Mouse (Mus musculus) ES-CJ7 (cell line): Measurements from ENCODE around the gene Trp53i13.

Source experiments
- DNase-seq: peaks from one replicate; pipeline ENCODE4 v3.0.0; 2011; ENCODE audit warnings: low read depth, low spot score

Trp53i13 gene

DNA sequence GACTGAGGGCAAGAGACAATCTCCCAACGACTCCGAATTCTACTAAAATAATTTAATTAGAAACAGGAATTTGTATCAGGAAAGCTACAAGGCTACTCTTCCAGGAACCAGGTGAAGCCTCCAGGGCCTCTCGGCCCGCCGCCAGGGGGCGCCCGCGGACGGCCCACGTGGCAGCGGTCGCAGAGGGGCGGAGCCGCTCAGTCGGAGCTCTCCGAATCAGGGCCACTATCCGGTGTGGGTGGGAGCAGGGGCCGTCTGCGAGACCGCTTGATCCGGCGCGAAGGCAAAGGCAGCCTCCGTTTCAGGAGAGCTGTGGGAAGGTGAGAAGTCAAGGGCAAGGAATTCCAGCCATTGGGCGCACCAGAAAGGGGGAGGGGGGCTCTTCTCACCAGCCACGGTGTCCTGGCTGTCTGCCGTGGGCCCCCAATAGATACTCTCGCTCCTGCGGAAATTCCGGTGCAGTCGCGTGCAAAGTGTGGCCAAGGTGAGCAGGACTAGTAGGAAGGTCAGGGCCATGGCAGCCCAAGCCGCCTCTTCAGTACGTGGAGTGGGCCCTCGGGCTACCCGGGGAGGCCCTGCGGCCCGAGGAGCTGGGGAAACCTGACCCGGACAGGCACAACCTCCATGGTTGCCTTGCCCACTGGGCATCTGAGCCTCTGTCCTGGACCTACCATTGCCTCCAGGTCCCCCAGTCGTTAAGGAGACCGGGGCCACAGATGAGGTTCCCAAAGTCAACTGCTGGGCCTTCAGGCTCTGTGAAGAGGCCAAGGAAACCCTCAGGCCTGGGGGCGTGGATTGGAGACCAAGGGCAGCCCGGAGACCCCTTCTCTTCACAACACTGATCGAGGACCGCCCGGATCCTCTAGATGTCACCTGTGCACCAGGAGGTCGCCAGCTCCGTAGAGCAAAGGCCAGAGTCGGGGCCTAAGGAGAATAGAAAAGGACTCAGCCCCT, 7.4 kb downstream of the Trp53i13 start:
- DNase-seq = peak; percentile 86

DNA sequence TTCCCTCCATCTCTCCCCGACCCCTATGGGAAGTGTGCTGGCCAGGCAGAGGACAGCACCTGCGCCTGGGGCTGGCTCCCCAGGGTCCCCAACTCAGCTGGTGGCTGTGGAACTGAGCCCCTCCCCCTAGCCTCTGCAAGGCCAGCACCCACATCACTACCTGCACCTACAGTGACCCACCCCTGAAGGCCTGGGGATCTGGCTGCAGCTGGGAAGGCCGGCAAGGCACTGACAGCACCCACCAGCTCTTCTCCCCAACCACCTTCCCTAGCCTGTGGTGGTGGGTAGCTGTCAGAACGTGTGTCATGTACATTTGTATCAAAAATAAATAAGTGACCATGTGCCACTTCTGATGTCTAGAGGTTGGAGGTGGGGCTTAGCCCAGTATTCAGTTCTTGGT, 8.4 kb downstream of the Trp53i13 start:
- DNase-seq = no peak

DNA sequence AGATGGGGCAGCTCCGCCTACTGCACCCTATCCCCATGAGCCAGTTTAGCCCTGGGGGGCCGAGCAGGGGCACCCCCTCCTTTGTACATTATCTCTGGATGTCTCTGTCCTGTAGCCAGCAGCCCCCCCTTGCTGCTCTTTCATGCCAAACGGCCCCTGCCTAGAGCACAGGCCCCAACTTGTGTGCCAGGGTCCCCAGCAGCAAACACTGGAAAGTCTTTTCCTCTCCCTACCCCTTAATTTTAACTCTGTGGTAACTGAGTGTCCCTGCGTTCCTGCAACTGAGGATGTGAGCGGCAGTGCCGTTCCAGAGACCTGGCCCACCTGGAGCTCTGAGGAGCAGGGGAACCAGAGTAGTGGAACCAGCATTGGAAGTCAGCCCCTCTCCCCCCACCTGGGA, 8.8 kb downstream of the Trp53i13 start:
- no peak for DNase-seq

DNA sequence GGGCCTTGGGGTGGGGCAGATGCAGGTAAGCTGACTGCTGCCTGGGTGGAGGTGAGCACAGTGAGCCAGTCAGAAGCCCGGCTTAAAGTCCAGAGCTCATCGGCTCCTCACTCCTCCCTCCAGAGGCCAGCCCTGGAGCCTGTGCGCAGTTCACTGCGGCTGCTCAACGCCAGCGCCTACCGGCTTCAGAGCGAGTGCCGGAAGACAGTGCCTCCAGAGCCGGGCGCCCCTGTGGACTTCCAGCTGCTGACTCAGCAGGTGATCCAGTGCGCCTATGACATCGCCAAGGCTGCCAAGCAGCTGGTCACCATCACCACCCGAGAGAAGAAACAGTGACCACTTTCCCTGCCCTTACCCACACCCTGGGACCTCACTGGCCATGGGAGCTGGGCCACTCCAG, 9.5 kb downstream of the Trp53i13 start:
- no peak for DNase-seq

DNA sequence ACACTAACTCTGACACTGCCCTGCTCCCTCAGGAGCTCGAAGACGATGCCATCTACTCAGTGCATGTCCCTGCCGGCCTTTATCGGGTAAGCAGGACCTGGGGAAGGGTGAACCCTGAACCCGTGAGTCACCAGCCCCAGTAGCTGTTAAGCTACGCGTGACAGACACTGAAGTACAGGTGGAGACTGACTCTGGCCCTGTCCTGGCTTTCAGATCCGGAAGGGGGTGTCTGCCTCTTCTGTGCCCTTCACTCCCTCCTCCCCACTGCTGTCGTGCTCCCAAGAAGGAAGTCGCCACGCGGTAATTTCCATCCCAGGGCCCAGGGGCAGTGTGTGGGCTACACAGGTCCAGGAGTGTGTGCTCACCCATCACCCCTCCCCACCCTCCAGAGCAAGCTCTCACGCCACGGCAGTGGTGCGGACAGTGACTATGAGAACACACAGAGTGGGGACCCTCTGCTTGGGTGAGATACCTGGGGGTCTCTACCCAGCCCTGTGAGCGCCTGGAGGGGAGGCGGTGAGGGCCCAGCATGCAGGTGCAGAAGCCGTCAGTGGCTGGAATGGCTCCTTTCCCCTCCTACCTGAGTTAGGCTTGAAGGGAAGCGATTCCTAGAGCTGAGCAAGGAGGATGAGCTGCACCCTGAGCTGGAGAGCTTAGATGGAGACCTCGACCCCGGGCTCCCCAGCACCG, 10.3 kb downstream of the Trp53i13 start:
- no peak for DNase-seq

DNA sequence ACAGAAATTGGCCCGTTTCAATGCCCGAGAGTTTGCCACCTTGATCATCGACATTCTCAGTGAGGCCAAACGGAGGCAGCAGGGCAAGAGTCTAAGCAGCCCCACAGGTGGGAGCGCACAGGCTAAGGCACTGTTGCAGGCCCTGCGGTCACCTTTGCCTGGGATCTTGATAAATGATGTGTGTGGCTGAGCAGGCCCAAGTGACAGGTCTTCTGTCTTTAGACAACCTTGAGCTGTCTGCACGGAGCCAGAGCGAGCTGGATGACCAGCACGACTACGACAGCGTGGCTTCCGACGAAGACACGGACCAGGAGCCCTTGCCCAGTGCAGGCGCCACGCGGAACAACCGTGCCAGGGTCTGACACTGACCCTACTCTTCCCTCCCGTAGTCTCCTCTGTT, 11.4 kb downstream of the Trp53i13 start:
- DNase-seq = no peak

DNA sequence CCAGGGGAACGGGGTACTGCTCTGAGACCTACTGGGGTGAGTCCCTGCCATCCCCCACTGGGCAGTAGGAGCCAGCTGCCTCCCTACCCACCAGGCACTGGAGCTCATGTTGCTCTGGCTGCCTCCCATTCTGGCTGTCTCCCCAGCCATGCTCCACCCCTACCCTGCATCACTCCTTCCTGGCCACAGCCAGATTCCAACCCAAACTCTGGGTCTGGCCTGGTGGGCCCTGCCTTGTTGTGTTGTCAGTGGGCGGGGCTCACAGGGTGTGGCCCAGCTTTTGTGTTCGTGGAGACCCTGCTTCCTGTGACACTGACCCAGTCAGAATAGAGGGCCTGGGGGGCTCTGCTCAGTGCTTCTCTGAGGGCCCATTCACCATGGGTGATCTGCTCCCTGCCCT, 12.3 kb downstream of the Trp53i13 start:
- DNase-seq = peak; percentile 87

DNA sequence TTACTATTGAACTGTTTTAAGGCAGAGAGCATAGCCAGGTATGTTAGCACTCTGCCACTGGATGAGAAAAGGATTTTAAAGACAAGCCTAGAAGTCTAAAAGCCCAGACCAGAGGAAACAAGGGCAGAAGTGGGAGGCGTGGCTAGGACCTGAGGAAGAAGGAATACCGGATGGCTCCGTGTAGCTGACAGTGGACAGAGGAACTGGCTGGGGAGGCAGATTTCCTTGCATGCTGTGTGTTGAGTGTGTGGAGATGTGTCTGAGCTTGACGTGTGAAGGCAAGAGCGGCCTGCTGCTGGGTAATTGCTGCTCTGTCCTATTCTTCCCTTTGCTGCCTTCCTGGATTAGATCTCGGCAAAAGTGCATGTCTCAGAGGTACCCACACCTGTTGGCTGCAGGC, 13.3 kb downstream of the Trp53i13 start:
- DNase-seq = no peak

DNA sequence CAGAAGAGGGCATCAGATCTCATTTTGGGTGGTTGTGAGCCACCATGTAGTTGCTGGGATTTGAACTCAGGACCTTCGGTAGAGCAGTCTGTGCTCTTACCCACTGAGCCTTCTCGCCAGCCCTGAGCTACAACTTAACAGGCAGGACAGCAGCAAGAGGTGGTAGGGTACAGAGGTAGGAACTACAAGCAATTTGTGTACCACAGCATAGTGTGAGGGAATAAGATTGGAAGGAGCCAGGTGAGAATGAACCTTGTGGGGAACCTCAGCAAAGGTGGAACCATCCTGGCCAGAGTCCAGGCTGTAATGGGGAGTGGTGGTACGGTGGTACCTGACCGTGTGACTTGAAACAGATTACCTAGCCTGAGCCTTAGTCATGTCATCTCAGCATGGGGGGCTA, 13.8 kb downstream of the Trp53i13 start:
- no peak for DNase-seq

DNA sequence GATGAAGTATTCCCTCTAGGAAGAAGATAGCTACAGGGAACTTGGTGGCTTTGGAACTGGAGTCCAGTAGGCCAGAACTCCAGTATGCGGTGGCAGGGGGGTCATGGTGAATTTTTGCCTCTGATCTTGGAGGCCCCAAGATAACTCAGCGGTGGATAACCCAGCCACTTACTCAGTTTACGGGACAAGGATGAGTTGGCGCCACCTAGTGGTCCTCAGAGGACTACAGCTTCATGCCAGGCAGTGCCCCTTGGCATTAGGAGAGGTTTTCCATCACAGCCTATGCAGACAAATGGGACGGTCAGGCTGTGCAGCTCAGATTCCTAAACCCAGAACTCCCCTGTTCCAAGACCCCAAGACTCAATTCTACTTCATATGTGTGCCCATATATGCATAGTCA, 14.4 kb downstream of the Trp53i13 start:
- DNase-seq = peak; percentile 77

DNA sequence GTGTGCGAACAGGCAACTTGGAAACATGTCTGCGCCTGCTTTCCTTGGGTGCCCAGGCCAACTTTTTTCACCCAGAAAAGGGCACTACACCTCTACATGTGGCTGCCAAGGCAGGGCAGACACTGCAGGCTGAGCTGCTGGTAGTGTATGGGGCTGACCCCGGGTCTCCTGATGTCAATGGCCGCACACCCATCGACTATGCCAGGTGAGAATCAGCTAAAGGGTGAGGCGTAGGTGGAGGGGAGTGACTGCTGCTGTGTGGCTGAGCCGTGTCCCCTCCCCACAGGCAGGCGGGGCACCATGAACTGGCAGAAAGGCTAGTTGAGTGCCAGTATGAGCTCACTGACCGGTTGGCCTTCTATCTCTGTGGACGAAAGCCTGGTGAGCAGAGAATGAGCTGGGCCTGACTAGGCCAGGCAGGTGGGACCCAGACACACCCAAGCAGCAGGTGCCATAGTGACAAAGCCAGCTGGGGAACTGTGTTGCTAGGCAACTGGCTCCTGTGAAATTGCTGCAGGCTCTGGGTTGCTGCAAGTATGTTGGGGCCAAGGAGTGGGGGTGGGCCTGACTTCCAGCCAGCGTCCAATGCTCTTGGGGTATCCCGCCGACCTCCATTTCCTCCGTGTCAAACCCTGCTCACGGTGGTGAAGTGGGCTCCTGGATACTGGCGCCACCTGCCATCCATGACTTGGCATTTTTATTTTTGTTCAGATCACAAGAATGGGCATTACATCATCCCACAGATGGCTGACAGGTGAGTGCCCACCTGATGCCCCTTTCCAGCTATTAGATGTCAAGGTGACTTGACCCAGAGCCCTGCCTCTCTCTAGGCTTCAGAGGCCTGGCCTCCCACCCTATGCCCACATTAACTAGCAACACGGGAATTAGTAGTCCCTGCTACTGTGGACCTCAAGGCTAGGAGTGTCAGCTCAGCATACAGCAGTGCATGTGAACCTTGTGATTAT, 15.1 kb downstream of the Trp53i13 start:
- peak; percentile 67 for DNase-seq

DNA sequence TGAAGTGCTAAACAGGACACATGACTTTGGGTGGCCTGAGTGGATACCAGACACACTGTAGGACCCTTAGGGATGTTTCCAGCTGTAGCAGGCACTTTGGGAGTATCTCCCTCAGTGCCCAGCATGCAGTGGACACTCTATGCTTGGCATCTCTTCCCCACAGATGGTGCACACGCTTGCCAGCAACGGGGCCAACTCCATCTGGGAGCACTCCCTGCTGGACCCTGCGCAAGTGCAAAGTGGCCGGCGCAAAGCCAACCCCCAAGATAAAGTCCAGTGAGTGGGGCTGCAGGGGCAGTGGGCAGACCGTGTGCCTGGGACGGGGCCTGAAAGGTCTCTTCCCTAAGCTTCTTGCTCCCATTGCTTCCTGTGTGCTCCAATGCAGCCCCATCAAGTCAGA, 16.4 kb downstream of the Trp53i13 start:
- DNase-seq = no peak

DNA sequence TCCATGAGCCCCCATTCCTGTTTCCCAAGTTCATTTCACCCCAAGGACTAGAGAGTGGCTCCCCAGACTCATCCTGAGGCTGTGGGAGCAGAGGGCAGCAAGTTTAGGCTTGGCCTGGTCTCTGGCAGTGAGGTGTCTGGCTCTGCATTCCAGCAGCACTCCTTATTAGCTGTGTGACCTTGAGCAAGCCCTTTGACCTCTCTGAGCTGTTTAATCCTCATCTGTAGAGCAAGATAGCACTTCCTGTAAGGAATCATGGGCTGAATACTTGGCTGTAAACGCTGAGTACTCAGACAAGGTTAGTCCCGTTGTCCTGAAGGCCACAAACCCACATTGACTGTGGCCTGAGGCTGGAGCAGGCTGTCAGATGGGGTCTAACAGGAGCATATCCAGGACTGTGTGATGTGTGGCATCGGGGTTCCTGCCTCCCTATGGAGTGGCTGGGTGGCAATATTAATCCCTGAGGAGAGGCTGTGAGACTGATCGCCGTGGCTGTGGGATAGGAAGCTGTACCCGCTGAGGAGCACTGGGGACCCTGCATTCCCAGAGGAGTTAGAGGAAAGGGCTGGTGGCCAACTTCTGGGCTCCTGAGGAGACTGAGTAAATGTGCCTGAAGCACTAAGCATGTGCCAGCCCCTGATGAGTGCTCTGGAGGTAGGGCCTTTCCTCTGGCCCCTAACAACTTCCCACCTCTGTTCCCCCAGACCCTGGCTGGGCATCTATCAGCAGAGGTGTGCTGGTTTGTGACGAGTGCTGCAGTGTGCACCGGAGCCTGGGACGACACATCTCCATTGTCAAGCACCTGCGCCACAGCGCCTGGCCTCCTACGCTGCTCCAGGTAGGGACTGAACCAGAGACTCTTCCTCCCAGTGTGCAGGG, 17.3 kb downstream of the Trp53i13 start:
- DNase-seq = peak; percentile 90

DNA sequence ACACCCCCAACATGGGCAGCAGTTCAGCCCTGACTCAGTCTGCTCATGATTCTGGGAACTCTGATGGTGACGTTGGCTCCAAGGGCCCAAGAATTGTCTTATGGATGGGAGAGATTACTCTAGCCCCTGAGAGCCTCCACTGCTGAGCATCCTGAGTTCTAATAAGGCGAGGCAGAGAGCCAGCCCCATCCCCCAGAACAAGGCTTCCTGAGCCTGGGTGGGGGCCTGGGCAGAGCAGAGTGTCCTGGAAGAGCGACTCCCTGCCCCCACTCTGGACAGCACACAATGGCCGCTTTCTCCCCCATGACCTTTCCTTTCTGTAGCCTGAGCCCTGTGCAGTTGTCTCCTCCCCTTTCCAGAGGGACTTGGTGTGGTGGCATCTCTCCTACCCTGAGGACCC, 17.9 kb downstream of the Trp53i13 start:
- DNase-seq = peak; percentile 75

DNA sequence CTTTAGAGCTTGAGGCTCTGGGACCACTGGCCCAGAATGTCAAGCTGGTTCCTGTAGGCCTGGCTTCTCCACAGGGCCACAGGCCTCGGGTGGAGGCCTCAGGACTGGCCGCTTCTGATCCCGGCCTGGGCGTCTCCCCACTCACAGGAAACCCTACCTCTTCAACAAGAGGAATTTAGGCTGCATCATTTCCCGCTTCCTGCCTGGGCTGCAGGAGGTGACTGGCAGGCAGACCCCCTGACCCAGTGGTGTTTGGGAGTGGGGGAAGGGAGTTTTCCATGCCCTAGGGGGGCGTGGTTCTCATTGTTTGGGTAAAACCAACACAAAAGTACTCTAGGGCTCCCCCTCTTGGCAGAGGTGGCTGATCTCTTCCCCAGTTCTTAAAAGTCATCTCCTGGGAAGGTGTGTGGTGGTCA, 18.4 kb downstream of the Trp53i13 start:
- peak; percentile 98 for DNase-seq

DNA sequence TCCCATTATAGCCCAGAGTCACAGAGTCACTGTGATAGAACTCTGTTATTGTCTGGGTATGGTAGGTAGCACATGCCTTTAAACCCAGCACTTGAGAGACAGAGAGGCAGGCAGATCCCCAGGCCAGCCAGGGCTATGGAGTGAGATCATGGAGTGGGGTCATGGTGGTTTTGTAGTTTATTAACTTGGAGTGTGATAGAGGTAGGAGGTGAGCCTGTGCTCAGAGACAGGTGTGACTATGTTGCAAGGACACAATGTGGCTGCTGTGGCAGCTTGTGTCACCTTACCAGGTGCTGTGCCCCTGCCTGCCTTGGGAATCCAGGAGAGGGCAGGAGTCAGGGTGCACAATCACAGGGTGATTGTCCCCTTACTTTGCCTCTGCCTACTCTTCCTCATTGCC, 20.3 kb downstream of the Trp53i13 start:
- no peak for DNase-seq

DNA sequence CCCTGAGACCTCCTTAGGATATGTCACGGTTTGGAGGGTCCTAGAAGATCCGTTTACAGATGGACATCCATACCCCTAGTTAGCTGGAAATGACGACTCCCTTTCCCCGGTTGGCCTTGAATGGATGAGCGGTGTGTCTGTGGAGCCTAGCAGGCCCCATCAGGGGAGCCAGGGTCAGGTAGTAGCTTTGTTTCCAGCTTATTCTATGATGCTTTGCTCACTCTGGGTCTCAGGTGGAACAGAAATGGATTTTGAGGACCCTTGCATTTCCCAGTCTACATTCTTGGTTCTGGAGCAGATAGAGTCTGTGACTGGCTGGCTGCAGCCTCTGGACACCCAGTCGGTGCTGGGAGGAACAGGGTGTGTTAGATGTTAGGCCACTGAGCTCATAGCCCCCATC, 21.0 kb downstream of the Trp53i13 start:
- DNase-seq = no peak

DNA sequence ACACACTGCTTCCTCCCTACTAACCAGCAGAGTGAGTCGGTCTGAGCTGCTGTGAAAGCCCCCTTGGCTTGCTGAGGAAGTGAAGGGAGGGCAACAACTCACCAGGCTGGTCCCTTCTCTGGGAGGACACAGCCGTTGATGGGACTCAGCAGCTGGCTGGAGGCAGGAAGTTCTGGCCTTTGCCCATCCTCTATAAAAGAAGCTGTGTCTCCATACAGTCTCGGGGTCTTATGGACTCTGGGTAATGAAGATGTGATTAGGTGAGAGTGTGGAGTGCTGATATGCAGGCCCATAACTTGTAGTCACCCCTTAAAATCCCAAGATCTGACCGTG, 21.5 kb downstream of the Trp53i13 start:
- DNase-seq = no peak

DNA sequence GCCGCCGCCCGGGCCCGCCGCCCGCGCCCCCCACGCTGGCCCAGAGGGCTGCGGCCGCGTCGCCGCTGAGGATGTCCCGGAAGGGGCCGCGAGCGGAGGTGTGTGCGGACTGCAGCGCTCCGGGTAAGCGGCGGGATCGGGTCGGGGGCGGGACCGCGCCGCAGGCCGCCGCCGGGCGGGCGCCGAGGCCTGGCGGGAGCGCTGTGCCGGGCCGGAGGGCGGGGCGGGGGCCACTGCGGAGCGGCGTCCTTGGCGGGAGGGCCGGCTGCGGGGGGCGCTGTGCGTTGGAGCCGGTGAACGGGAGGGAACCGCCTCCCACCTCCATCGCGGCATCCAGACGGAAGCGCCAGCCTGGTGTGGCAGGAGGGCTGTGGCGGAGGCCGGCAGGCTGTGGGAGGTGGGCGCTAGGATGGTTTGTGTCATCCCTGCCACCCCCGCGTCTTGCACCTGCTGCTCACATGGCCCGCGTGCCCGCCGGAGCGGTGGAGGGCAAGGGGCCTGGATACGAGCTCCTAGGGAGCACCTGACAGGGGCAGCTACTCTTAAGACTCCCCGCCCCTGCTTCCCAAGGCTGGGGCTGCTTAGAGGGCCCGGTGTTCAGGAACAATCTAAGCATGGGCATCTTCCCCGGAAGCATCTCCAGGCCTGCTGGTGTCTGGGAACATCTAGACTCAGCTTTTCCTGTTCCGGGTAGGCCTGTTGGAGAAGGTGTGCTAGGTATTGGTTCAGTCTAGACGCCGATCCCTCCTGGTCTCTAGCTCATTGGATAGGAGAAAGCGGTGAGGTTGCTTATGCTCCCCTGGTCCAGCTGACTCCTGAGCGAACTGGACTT, 22.1 kb downstream of the Trp53i13 start, which contains the start of gene Git1:
Gene Git1 (plus strand): TSS at position 51 of the 832 bp plus-strand sequence.
- DNase-seq = peak; percentile 60

DNA sequence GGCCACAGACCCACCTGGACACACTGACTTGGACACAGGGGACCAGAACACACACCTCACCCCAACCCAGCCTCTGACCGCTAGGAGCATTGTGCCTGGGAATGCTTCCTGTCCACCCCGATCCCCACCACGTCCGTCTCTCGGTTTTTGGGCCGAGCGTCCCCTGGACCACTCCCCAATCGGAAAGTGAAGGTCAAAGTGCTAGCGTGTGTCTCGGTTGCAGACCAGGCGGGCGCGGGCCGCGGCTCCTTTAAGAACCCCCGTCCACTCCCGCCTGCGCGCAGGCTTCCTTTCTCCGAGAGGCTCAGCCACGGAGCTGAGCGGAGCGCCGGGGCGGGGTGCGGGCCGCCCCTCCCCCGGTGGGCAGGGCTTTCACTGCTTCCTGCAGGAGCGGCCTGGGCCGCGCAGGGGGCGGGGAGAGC, 22.9 kb downstream of the Trp53i13 start:
- DNase-seq = peak; percentile 87
